Mouse (Mus musculus): ENCODE measurements around the gene Atf6. TPM values are rescaled to one million over a fixed set of nuclear protein-coding genes. Genes with fewer than 3 reads are reported as not detected.

The Atf6 gene
- polyA plus RNA-seq, 1 experiment = 23.7 TPM

DNA sequence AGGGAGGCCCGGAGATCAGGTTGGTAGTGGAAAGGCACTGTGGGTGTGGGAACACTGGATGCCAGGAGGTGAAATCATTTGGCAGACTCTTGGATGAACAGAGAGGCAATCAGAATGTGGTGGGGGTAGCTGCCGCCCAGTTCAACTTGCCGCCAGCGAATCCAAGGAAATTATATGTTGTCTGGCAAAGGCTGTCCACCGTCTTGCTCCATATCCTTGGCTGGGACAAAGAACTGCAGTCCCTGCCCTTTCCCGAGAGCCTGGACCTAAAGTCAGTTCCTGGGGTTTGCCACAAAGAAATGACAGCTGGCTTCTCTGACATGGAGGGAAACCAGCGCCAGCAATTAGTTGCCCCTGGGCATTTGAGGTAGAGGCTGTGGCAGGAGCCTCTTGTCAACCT is 202.4 kb downstream of the Atf6 start:
- no peak overlapping the region for H3K9ac ChIP-seq (ENCODE audit: low read depth, poor library complexity, severe bottlenecking)
- H3K27me3 ChIP-seq (ENCODE audit: control insufficient read depth, insufficient read depth, low read length, poor library complexity, severe bottlenecking) = no peaks in the 10 kb centered on the region
- H3K4me1 ChIP-seq (ENCODE audit: control insufficient read depth, insufficient read depth, low read length) = no peaks in the 10 kb centered on the region
- TF ChIP-seq EP300 (IDR thresholded peaks at IDR 0.05; ENCODE audit: insufficient read depth, low read depth, low read length) (no peak), CTCF (IDR thresholded peaks at IDR 0.05; ENCODE audit: low read depth, low read length) (no peak), POLR2A (IDR thresholded peaks at IDR 0.05; ENCODE audit: insufficient read depth, low read length) (no peak)
- no peaks in the 10 kb centered on the region for H3K9me3 ChIP-seq (replicated peaks; ENCODE audit: control insufficient read depth, insufficient read depth, low read length, poor library complexity, severe bottlenecking)
- no peaks in the 10 kb centered on the region for H3K36me3 ChIP-seq (ENCODE audit: control insufficient read depth, insufficient read depth, low read length, poor library complexity, severe bottlenecking)
- no peak overlapping the region for H3K4me3 ChIP-seq (ENCODE audit: low read depth, low read length)
- H3K27ac ChIP-seq (ENCODE audit: insufficient read depth, low read length) = no peak overlapping the region

DNA sequence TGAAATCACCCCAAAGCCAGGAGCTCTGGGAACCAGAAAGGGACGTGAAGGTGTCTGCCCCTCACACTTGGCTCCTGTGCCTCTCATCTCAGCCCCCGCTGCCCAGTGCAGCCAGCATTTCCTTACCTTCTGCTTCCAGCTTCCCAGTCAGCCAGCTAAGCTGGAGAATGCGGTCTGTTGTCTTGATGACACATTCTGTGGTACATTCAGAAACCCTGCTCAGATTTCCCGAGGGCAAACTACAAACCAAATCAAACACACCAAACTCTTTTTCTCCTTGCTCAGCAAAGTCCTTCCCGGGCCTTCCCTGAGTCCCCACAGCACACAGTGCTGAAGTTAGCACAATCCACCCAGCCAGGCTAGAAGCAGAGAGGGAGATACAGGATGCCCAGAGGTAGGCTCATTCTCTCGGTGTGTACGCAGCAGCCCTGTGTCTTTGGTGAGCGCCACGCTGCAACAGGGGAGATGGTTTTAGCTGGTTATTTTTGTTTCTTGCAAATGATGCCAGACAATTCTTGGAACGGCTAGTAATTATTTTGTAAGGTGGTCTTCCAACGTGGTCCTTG is 202.9 kb downstream of the Atf6 start:
- Histone ChIP-seq H3K9ac (ENCODE audit: low read depth, poor library complexity, severe bottlenecking) (no peak overlapping the region), H3K9me3 (replicated peaks; ENCODE audit: control insufficient read depth, insufficient read depth, low read length, poor library complexity, severe bottlenecking) (no peaks in the 10 kb centered on the region), H3K36me3 (ENCODE audit: control insufficient read depth, insufficient read depth, low read length, poor library complexity, severe bottlenecking) (no peaks in the 10 kb centered on the region), H3K27ac (ENCODE audit: insufficient read depth, low read length) (no peak overlapping the region), H3K4me3 (ENCODE audit: low read depth, low read length) (no peak overlapping the region), H3K27me3 (ENCODE audit: control insufficient read depth, insufficient read depth, low read length, poor library complexity, severe bottlenecking) (no peaks in the 10 kb centered on the region), H3K4me1 (ENCODE audit: control insufficient read depth, insufficient read depth, low read length) (no peaks in the 10 kb centered on the region)
- TF ChIP-seq CTCF (IDR thresholded peaks at IDR 0.05; ENCODE audit: low read depth, low read length) = no peak
- TF ChIP-seq EP300 (IDR thresholded peaks at IDR 0.05; ENCODE audit: insufficient read depth, low read depth, low read length) = no peak
- no peak for TF ChIP-seq POLR2A (IDR thresholded peaks at IDR 0.05; ENCODE audit: insufficient read depth, low read length)

DNA sequence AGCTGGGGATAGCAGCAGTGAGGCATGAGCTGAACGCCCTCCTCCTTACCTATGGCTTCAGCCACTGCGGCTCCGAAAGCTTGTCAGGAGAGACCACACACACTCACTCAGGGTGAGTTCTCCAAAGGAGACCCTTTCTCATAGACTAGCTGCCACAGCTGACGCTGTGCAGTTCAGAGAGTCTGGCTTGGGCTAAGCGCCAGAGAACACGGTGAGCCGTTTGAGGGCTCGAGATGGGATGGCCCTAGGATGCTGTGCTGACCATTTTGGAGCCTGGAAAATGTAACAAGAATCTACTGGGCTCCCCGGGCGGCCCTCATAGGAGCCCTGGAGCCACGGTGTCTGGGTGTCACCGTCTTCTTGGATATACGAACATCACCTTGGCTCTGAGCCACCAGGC is 208.3 kb downstream of the Atf6 start:
- no peak overlapping the region for H3K9ac ChIP-seq (ENCODE audit: low read depth, poor library complexity, severe bottlenecking)
- TF ChIP-seq CTCF (IDR thresholded peaks at IDR 0.05; ENCODE audit: low read depth, low read length) (no peak), EP300 (IDR thresholded peaks at IDR 0.05; ENCODE audit: insufficient read depth, low read depth, low read length) (no peak), POLR2A (IDR thresholded peaks at IDR 0.05; ENCODE audit: insufficient read depth, low read length) (no peak)

DNA sequence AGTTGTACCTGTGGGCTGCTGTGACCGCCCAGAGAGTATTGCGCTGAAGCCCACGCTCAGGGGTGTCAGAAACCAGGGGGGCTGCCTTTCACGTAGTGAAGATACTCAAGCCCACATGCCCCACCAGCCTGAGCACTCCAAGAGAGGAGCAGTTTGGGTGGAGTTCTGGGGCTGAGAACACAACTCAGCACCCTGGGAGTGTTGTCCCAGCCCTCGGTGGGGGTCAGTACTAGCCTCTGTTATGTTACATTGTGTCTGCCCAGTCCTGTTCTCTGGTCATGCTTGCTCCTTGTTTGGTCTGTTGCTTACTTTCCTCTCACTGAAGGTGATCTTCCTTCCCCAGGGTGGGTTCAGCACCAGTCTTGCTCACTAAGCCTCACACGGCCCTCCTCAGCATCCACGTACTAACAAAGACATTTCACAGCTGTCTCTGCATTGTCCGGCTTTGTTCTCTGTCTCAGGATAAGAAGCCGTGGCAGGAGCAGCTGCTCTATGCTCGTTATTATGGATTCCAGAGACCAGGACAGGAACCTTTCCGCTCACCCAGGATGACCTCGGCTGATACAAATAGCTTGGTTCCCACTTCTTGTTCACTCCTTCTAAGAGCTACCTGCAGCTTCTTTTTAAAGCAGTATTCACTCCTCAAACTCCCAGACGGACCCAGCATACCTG is 209.8 kb downstream of the Atf6 start:
- TF ChIP-seq POLR2A (IDR thresholded peaks at IDR 0.05; ENCODE audit: insufficient read depth, low read length) = no peak
- no peak for TF ChIP-seq CTCF (IDR thresholded peaks at IDR 0.05; ENCODE audit: low read depth, low read length)
- no peak for TF ChIP-seq EP300 (IDR thresholded peaks at IDR 0.05; ENCODE audit: insufficient read depth, low read depth, low read length)
- Histone ChIP-seq H3K27me3 (ENCODE audit: control insufficient read depth, insufficient read depth, low read length, poor library complexity, severe bottlenecking) (no peaks in the 10 kb centered on the region), H3K9me3 (replicated peaks; ENCODE audit: control insufficient read depth, insufficient read depth, low read length, poor library complexity, severe bottlenecking) (no peaks in the 10 kb centered on the region), H3K4me1 (ENCODE audit: control insufficient read depth, insufficient read depth, low read length) (no peaks in the 10 kb centered on the region), H3K27ac (ENCODE audit: insufficient read depth, low read length) (no peak overlapping the region), H3K9ac (ENCODE audit: low read depth, poor library complexity, severe bottlenecking) (no peak overlapping the region), H3K36me3 (ENCODE audit: control insufficient read depth, insufficient read depth, low read length, poor library complexity, severe bottlenecking) (no peaks in the 10 kb centered on the region), H3K4me3 (ENCODE audit: low read depth, low read length) (no peak overlapping the region)

More for the DNA sequence above, 208.3 kb downstream of the Atf6 start:
- Histone ChIP-seq H3K4me3 (ENCODE audit: low read depth, low read length) (no peak overlapping the region), H3K9me3 (replicated peaks; ENCODE audit: control insufficient read depth, insufficient read depth, low read length, poor library complexity, severe bottlenecking) (no peaks in the 10 kb centered on the region), H3K36me3 (ENCODE audit: control insufficient read depth, insufficient read depth, low read length, poor library complexity, severe bottlenecking) (no peaks in the 10 kb centered on the region), H3K27me3 (ENCODE audit: control insufficient read depth, insufficient read depth, low read length, poor library complexity, severe bottlenecking) (no peaks in the 10 kb centered on the region), H3K27ac (ENCODE audit: insufficient read depth, low read length) (no peak overlapping the region), H3K4me1 (ENCODE audit: control insufficient read depth, insufficient read depth, low read length) (no peaks in the 10 kb centered on the region)

DNA sequence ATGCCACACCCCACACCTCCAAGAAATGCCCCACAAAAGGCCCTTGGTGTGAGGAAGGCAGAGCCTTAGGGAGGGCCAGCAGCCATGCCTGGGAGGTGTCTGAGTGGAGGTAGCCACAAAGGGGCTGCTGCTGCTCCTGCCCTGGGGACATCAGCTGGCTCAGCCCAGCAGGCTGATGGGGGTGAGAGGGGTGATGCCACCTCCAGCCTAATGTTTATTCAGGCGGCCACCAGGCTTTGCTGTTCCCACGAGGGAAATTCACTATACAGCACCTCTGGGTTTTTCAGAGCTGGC is 210.4 kb downstream of the Atf6 start:
- Histone ChIP-seq H3K4me1 (ENCODE audit: control insufficient read depth, insufficient read depth, low read length) (no peaks in the 10 kb centered on the region), H3K36me3 (ENCODE audit: control insufficient read depth, insufficient read depth, low read length, poor library complexity, severe bottlenecking) (no peaks in the 10 kb centered on the region), H3K9me3 (replicated peaks; ENCODE audit: control insufficient read depth, insufficient read depth, low read length, poor library complexity, severe bottlenecking) (no peaks in the 10 kb centered on the region), H3K27me3 (ENCODE audit: control insufficient read depth, insufficient read depth, low read length, poor library complexity, severe bottlenecking) (no peaks in the 10 kb centered on the region), H3K27ac (ENCODE audit: insufficient read depth, low read length) (no peak overlapping the region), H3K9ac (ENCODE audit: low read depth, poor library complexity, severe bottlenecking) (no peak overlapping the region), H3K4me3 (ENCODE audit: low read depth, low read length) (no peak overlapping the region)
- no peak for TF ChIP-seq POLR2A (IDR thresholded peaks at IDR 0.05; ENCODE audit: insufficient read depth, low read length)
- TF ChIP-seq EP300 (IDR thresholded peaks at IDR 0.05; ENCODE audit: insufficient read depth, low read depth, low read length) = no peak
- TF ChIP-seq CTCF (IDR thresholded peaks at IDR 0.05; ENCODE audit: low read depth, low read length) = no peak

DNA sequence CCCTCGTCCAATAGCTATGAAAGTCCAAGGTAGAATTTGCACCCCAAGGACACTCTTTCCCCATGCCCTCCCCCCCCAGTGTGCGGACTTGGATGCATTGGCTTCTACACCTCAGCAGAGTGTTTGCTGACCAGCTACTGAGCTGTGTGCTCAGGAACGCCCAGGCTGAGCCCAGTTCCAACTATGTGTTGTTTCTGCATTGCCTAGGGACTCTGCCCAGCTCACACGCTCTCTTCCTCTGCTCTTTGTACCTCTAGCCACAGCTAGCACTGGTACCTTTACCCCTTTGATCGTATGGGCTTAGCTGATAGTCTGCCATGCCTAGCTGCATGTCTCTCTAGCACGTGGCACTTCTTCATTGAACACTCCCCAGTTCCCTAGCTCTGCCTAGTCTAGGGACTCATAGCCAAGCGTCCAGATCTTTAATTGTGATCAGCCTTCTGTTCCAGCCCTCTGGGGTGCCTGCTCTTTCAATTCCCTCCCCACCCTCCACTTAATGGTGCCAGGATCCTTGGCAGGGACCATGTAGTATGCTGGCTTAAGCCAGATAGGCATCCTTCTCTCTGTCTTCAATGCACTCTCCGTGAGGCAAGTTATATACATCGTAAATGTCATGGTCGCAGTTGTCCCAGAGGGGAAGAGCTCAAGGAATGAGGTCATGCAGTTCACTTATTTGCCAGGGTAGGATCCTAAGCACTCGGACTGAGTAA is 210.9 kb downstream of the Atf6 start:
- no peaks in the 10 kb centered on the region for H3K4me1 ChIP-seq (ENCODE audit: control insufficient read depth, insufficient read depth, low read length)
- no peaks in the 10 kb centered on the region for H3K27me3 ChIP-seq (ENCODE audit: control insufficient read depth, insufficient read depth, low read length, poor library complexity, severe bottlenecking)
- H3K4me3 ChIP-seq (ENCODE audit: low read depth, low read length) = no peak overlapping the region
- H3K36me3 ChIP-seq (ENCODE audit: control insufficient read depth, insufficient read depth, low read length, poor library complexity, severe bottlenecking) = no peaks in the 10 kb centered on the region
- H3K9me3 ChIP-seq (replicated peaks; ENCODE audit: control insufficient read depth, insufficient read depth, low read length, poor library complexity, severe bottlenecking) = no peaks in the 10 kb centered on the region
- no peak for TF ChIP-seq POLR2A (IDR thresholded peaks at IDR 0.05; ENCODE audit: insufficient read depth, low read length)
- TF ChIP-seq CTCF (IDR thresholded peaks at IDR 0.05; ENCODE audit: low read depth, low read length) = no peak
- no peak for TF ChIP-seq EP300 (IDR thresholded peaks at IDR 0.05; ENCODE audit: insufficient read depth, low read depth, low read length)
- no peak overlapping the region for H3K27ac ChIP-seq (ENCODE audit: insufficient read depth, low read length)
- H3K9ac ChIP-seq (ENCODE audit: low read depth, poor library complexity, severe bottlenecking) = no peak overlapping the region
